Mouse (Mus musculus) mouse embryonic stem cell (cell line): ENCODE measurements around the gene Mrpl52.

Experiments
- in situ Hi-C, 2 experiments: fragments of 300-500 bp; cut with MboI; formaldehyde crosslinking; loops; 1 replicate in 1 of 2; 3 replicates in 1 of 2; pipeline ENCODE4 v1.14.3; 2019 to 2020; ENCODE audit warnings: low sequenced_read_pairs in 2 of 2, low pct_unique_long_range_greater_than_20kb in 1 of 2, mixed read lengths in 1 of 2; ENCODE audit not compliant: unreplicated experiment in 1 of 2

The Mrpl52 gene

DNA sequence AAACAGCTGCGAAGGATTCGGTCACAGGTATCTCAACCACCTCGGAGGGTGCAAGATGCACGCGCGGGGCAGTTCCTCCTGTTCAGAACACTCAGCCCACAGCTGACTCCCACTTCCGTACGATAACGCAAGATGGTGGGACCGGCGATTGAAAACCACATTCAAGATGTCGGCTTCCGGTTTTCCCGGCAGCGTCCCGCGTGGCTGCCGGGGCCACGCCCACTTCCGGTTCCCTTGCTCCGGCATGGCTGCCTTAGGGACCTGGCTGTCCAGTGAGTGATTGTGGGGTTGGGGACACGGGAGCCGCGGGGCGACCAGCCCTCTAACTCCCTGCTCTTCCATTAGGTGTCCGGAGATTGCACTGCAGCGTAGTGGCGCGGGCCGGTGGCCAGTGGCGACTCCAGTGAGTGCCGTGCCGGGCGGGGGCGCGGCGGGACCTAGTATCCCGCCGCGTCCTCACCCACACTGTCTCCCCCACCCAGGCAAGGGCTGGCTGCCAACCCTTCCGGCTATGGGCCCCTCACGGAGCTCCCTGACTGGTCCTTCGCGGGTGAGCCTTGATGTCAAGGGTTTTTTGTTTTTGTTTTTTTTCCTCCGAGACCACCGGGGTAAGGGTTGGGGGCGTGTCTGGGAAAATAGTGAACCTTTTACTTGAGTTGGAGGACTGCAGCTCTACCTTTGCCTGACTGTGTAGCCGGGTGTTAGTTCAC lies at the start of gene Mrpl52:
TSS of gene Mrpl52 (plus strand) at position 221 of the 710 bp plus-strand sequence.
- in situ Hi-C loops: loop anchor here in 1 of 2 experiments (5.0 kb wide), 1 partner anchor 35 kb away; the partner anchor contains the start of gene Lrp10

DNA sequence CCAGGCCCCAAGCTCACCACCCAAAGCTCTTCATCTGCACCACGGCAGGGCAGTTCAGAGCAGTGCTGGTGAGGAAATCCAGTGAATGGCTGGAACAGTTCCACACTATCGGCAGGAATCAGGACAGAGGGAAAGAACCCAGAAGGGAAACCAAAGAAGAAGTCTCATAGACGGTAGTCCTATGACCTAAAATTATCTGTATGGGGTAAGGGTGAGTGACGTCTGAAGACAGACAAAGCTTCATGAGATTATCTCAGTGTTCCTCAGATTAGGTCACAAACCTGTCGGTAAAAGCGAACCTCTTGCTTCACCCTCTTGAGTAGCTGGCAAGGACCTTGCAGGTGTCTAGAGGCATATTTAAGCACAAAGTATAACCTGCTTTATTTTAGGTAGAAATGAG lies 49.5 kb upstream of the Mrpl52 start:
- in situ Hi-C loops: no loop called here

DNA sequence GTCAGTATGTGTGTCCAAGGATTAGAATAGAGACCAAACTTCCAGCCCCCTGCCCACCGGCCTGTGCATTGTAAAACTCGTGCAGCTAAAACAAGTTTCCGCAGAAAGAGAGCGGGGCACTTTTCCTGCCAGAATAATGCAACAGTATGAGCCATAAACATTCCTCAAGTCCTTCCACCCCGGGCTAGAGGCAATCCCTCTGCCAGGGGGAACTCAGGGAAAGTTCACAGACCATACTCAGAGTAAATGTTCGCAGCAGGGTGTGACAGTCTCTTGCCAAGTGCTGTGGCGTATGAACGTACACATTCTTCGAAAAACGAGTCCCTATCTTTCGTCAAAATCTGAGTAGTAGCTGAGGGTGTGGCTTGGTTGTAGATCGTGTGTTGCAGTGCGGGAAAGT lies 47.1 kb upstream of the Mrpl52 start:
- in situ Hi-C loops: no loop called here

DNA sequence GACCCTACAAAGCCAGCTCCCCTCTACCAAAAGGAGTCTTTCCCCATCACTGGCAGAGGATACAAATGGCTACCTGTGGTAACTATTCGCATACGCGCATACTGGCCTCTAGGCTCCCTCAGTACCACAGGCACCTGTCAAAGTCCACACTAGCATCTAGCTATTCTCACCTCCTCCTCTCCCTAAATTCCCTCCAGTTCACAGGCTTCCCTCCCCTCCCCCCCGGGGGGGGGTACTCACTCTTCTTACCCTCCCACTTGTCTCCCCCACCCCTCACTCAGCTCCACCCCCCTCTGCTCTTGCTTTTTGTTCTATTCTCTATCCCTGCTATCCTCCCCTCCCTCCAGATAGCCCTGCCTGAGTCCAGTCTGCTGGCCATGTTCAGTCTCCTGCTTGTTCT lies 46.1 kb upstream of the Mrpl52 start:
- in situ Hi-C loops: no loop called here

DNA sequence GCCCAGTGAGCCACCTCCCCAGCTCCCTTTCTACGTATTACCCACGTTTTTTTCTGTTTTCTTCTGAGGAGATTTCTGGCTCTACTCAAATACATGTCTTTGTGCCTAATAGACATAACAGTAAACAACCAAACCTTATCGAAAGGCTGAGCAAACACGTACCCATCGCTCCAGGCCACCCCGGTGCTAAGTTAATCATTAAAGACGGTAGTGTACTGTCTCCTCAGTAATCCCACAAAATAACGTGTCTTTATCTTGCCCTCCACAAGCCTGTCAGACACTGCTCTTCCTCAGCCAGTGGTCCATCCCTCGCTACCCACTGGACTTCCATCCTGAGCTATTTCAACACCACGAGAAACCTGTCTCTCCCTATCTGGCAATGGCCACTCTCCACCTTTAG lies 44.9 kb upstream of the Mrpl52 start:
- in situ Hi-C loops: no loop called here

DNA sequence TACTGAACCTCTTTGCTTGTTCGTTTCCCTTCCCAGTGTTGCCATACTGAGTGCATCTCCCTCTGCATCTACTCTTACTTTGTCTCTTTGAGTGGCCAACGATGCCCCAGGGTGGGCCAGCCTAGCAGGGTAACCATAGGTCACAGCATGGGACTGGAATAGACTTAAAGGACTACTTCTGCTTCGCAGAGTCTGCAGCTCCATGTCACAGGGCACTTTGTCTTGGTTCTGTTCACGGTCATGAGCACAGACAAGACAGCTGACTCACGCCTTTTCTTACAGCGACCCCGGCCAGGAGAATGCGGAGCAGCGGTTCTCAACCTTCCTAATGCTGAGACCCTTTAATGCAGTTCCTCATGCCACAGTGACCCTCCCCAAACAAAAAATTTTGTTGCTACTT lies 44.1 kb upstream of the Mrpl52 start:
- in situ Hi-C loops: no loop called here

DNA sequence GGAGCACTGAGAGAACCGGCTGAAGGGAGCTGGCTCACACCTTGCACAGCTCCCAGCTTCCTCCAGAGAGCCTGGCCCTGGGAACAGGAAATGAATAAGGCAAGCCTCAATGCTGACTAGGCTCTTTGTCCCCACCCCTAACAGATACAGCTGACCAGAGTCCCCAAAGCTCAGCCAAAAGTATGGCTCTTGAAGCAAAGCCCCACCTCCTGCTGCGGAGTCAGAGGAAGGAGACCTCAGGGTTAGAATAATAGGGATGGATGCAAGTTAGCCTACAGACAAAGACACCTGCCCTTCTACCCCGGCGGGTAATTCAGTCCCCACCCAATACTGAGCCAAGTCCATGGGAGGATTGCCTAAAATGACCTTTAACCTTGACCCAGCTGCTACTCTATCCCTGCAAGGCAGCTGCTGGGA lies 43.3 kb upstream of the Mrpl52 start:
- in situ Hi-C loops: no loop called here

DNA sequence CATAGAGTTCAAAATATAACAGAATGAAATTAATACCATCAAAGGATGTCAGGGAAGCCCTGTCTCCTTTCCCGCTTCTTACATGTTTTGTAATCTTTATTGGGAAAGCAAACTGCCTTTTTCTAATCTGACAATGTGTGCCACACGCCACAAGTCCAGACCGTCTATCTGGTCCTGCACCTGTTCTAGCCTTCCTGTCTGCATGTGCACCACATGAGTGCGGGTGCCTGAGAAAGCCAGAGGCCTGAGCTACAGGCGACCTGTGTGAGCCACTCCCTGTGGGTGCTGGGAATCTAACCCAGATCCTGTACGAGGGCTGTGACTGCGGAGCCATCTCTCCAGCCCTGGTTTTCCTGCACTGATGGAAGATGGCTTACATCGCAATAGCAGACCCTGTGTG lies 42.3 kb upstream of the Mrpl52 start:
- in situ Hi-C loops: no loop called here

DNA sequence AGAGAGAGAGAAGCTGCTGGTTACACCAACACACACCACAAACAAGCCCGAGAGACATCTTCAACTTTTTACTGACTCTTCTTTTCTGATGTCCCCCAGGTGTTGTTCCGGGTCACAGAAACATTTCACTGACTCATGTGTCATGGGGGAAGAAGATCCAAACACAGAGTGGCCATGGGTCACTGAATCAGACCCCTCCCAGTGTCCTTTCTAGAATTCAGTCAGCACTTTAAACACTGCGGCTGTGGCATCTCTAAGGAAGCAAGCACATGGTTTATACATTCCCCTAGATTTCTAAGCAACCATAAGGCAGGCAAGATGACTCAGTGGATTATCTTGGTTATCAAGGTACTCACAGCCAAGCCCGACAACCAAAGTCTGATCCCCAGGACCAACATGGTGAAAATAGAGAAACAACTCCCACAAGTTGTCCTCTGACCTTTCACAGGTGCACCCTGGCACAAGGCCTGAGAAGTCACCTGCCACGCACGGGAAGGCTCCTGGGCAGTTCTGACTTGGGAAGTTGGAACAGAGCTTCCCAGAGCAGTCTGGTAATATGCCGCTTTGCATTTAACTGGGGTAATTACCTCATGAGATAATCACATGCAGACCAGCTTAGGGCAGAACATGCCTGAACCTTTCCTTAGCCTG lies 40.6 kb upstream of the Mrpl52 start:
- in situ Hi-C loops: no loop called here

DNA sequence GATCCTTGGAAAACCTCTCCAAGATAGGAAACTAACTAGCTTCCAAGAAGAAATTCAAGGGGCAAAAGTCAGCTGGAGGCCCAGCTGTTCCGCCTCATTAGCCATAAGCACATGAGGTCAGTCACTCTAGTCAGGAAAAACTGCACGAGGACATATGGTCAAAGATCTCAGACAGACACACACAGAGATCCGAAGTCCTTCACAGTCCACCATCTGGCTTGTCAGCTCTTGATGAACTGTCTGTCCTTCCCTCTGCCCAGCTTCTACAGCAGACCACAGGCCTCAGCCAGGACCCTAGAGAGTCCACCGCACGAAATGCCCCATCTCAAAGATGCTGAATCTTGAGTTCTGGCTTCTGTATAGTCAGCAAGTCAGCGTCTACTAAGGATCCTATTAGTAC lies 39.2 kb upstream of the Mrpl52 start:
- in situ Hi-C loops: no loop called here

DNA sequence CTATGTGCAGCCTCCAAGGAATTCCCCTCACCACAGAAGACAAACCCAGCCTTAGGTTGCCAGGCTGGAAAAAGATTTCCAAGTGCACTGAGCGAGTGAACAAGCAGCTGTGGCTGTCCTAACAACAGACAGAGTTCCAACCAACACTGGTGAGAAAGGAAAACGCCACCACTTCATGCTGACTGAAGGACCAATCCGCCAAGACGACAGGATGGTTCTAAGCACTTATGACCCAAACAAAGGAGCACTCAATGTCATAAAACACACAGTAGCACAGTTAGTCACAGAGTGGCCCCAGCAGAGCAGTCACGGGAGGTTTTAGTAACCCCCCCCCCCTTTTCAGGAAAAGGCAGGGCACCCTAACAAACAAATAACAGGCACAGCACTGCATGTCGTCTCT lies 35.9 kb upstream of the Mrpl52 start:
- in situ Hi-C loops: no loop called here

DNA sequence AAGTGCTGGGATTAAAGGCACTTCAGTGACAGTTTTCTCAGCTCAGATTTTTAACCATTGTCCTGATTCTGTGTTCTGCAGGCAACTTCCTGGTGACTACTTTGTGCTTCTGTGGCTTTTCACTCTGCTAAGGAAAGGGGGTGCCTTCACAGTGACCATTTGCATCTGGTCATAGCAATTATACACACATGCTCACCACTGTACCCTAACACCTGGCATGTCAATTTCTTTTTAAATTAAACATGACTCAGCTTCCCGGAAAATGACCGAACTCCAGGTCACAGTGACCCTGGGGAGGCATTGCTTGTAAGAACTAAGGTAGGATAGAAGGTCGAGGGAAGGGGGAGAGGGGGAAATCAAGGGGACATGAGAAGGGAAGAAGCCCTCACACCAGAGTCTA lies 32.9 kb upstream of the Mrpl52 start:
- in situ Hi-C loops: no loop called here

DNA sequence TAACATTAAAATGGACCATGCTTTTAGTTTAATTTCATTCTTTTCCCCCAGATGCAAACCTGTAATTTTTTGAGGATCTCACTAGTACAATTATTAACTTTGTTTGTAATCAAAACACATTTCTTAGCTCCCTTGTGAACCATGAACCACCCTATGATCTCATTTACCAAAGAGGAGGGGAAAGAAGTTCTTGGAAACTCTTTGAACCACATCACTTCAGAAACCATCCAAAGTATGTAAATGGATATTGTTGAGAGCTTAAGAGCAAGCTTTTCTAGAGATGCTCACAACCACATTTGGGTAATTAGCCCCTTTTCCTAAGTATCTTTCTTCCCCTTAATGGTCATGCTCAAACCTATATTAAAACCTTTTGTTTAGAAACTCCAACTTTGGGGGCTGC lies 32.4 kb upstream of the Mrpl52 start:
- in situ Hi-C loops: no loop called here

DNA sequence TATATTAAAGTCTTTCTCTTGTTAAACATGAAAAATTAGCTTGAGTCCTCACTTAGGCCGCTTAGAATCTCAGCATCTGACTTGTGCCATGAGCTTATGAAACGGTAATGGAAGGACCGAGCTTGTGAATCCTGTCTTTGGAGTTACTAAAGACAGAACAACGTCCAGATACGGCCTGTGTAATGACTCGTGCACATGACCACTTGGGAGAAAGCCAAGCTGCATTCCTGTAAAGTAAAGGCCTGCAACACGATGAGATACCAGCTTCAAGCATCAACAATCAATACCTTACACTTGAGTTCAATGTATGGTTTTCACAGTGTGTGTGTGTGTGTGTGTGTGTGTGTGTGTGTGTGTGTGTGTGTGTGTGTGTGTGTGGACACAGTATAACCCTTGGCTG lies 30.0 kb upstream of the Mrpl52 start:
- in situ Hi-C loops: no loop called here

DNA sequence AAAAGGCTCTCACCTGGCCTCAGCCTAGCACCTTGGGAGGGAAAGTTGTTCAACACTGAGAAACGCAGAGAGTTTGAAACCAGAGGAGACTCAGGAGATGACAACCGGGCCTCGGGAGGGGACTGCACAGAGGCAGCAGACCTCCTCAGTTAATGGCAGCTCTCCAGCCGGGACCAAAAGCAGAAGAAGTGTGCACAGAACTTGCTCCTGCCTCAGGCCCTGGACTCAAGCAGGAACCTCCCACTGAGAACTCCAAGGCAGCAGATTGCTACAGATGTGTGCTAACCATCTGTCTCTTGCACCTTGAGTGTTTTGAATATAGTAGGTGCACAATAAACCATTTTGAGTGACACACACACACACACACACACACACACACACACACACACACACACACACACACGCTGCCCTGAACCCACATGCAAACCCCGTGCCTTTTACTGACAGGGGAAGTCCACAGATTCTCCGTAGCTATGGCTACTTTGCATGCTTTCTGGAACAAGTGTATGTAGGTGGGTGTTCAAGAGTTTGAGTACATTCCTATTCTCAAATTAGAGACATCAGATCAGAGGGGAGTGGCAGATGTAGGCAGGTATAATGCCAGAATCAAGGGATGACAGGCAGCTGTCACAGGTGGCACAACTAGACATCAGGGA lies 28.7 kb upstream of the Mrpl52 start:
- in situ Hi-C loops: no loop called here

DNA sequence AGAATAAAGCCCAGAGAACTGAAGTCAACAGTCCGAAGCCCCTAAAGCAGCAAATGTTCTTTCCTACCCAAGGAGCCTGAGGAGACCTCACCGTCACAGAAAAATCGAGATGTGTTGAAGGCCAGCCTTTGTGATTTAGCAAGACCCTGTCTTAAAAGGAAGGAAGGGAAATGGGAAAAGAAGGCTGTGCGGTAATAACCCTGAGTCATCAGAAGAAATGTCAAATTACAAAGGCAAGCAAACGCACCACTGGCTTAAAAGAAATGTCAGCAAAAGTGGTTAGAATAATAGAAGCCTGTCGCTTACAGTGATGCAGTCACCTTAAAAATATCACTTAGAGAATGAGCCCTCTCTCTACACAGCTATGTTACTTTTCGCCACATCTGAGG lies 28.2 kb upstream of the Mrpl52 start:
- in situ Hi-C loops: no loop called here

DNA sequence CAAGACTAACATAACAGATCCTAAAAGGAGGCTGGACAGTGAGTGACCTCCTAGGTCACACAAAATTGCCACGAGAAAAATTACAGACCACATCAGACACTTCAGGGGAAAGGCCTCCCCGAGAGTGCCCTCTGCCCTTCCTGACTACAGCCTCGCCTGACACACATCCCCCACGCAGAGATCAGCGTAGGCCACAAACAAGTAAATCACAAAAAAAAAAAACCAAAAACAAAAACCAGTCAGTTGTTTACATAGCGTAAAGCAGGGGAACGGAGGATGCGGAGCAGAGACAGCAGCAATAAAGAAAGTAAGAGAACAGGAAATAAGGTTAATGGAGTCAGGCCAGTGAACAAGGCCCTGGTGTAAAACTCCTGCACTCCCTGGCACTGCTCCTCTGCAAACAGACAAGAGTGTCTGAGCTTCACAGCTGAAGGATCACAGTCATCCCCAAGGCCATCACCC lies 27.8 kb upstream of the Mrpl52 start:
- in situ Hi-C loops: no loop called here

DNA sequence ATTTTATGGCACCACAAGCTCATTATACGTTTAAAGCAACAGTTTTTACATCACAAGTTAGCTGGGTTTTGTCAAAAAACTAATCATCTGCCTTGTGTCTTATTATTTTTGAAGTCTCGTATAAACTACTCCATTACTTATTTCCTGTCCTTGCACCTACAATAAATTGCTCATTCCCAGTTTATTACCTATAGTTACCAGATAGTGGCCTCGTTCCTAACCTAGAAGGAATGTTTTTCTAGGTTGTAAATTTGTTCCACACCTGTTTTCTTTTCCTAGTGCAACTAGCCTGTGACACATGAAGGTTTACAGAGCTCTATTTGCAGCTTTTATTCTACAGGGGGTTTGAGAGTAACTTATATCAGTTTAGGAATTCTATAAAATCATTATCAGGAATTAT lies 25.0 kb upstream of the Mrpl52 start:
- in situ Hi-C loops: no loop called here

DNA sequence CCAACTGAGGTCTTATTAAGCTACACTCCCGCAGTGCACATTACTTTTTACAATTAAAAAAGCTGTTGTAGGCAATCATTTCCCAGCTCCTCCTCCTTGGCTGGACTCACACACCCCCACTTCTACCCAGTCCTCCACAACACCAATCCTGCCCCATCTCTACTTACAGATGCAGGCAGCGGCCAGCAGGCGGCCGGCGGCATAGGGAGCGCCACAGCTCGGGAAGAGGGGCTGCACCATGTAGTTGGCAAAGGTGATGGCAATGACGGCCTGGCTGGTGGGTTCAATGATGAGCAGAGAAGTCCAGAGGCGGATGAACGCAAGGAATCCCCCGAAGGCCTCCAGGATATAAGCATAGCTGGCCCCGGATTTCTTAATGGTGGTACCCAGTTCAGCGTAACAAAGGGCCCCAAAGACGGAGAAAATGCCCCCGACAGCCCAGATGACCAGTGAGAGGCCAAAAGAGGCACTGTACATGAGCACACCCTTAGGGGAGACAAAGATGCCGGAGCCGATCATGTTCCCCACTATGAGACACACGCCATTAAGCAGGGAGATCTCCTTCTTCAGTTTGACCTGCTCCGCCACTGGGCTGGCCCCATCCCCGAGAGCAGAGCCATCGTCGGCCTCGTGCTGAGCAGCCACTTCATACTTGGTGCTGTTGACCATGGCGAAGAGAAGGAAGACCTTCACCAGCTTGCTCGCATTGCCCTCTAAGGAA lies 18.2 kb upstream of the Mrpl52 start:
- in situ Hi-C loops: no loop called here
